Mouse (Mus musculus) subcutaneous adipose tissue, adult 2 months (tissue): ENCODE data around the gene Itga2b. TPM values are rescaled to one million over a fixed set of nuclear protein-coding genes. Genes with fewer than 3 reads are reported as not detected.

Source experiments
- polyA plus RNA-seq: library from polyadenylated mRNA; depleted of rRNA; stranded (reverse); fragments of >200 nt; gene quantifications from 2 replicates; pipeline ENCODE4 v1.2.3, GENCODE M21; 2012; ENCODE audit warnings: low replicate concordance; rRNA removed

The Itga2b gene
- 5.7 and 10.0 TPM in 2 replicates for polyA plus RNA-seq

DNA sequence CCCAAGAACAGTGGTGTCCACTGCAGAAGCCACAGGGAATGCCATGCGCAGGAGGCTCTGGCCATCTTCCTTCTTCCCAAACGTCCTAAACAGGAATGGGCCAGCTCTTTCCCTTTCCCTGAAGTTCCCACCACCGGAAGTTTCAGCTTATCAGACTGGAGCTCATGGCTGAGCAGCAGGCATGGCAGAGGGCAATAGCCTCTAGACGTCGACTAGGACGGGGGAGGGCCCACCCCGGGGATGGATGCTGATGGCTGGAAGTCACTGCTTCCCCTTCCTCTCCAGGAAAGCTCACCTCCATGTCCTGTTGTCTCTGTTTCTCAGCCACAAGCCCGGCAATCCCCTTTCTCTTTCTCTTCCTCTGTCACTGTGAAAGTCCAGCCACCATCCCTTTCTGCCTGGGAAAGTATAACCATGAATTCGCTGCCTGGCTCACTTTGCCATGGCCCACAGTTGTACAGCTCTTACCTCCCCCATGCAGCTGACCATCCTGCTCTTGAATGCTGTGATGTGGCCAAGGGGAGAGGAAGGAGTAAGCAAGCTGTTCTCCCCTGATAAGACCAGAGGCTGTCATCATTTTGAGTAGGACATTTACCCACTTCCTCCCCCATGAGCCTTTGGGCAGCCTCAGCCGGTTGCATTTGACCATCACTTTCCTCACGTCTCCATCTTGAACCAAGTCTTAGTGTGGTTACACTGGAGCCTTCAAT is at the start of gene Itga2b:
Itga2b (minus strand) TSS at position 475 of the 710 bp plus-strand sequence.

DNA sequence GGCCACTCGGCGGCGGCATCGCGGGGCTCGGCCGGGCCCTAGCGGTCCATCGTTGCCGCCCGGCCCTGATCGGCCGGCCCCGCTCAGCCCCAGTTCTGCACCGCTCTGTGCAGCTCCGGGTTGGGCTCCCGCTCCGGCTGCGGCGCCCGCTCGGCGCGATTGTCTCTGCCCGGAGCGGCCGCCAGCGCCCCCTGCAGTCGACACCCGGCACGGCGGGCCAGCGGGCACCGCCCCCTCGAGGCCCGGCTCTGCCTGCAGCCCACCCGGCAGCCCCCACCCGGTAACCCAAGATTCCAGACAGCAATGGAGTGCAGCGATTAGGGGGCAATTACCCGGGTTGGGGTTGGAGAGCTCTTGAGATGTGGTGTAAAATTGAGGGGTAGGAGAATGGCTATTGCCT is 22.4 kb downstream of the Itga2b start, which contains the start of gene Fam171a2:
Fam171a2 (minus strand) TSS at position 186 of the 400 bp plus-strand sequence.

DNA sequence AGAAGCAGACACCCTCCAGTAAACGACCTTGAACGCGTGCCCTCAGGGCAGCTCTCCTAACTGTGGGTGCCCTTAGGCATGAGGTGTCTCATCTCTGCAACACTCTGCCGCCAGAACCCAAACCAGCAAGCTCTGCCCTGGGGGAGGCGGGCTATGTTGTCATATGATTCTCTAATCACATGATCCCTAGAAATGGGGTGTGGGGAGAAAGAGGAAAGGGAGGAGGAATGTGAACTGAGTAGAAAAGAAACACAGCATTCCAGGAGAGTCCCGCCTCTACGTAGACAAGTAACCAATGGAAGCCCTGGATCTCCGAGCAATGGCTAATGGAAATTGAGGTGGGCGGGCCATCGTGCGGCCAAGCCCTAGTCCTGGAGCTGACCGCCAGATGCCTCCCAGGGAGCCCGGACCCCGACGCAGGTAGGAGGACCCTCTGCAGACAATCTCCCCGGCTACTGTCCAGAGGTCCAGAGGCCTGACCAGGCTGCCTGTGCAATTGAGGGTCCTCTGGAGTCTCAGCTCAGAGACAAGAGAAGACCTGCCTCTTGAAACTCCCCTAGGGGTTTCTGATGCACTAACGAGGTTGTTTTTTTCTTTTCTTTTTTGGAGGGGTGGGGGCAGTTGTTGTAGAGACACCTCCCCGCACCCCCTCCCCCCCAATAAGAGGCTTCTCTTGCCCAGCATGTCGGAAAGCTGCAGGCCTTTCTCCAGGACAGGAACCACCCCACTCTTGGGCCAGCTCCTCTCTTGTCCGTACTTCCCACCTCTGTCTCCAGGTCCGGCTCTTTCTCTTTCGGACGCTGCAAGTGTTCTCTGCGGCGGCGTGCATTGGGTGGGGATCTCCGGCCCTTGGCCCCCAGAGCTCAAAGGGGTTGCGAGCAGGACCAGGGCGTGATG is 39.6 kb downstream of the Itga2b start, which contains the start of gene Grn:
Grn (plus strand) TSS at position 195 of the 897 bp plus-strand sequence.

DNA sequence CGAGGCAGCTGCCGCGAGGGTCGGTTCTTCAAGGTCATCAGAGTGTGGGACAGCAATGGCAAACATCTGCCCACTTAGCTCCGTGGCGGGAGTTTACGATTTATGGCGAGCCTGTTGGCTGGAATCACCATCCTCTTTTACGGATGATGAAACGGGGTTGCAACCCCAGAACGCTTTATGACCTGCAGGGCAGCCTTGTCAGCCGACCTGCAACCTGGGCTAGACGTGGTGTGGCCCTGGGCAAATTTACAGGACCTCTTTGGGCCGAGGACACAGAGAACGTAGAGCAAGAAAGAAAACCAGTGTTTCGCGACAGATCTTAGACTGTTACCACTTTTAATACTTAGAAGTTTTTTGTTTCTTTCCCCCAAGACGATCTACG is 62.1 kb downstream of the Itga2b start, which contains the start of gene Slc25a39:
Slc25a39 (minus strand) TSS at position 113 of the 382 bp plus-strand sequence.

Other genes starting within 250 kb of the Itga2b start
- 96.1 and 120 TPM in 2 replicates for gene Hdac5, start 240.0 kb downstream of the Itga2b start, polyA plus RNA-seq
- 0.63 and 4.8 TPM in 2 replicates for gene BC030867, start 221.2 kb downstream of the Itga2b start, polyA plus RNA-seq
- 0.36 and 0.50 TPM in 2 replicates for gene Asb16, start 201.4 kb downstream of the Itga2b start, polyA plus RNA-seq
- 64.4 and 68.1 TPM in 2 replicates for gene Tmub2, start 185.2 kb downstream of the Itga2b start, polyA plus RNA-seq
- gene Atxn7l3, start 173.5 kb downstream of the Itga2b start, polyA plus RNA-seq, result 30.8 and 53.3 TPM in 2 replicates
- 21.4 and 45.7 TPM in 2 replicates for gene Ubtf, start 150.4 kb downstream of the Itga2b start, polyA plus RNA-seq
- gene Slc4a1, start 103.9 kb downstream of the Itga2b start, polyA plus RNA-seq, result 0.08 and 0.10 TPM in 2 replicates
- 0.83 and 3.7 TPM in 2 replicates for gene Rundc3a, start 76.7 kb downstream of the Itga2b start, polyA plus RNA-seq
- 493 and 498 TPM in 2 replicates for gene Slc25a39, start 62.2 kb downstream of the Itga2b start, polyA plus RNA-seq
- 332 and 384 TPM in 2 replicates for gene Grn, start 39.8 kb downstream of the Itga2b start, polyA plus RNA-seq
- 10.4 and 71.8 TPM in 2 replicates for gene Fam171a2, start 22.4 kb downstream of the Itga2b start, polyA plus RNA-seq
- 12.9 and 19.4 TPM in 2 replicates for gene Gpatch8, start 86.3 kb upstream of the Itga2b start, polyA plus RNA-seq
- gene Gm11627, start 109.3 kb upstream of the Itga2b start, polyA plus RNA-seq, result 3.0 and 6.1 TPM in 2 replicates
- 14.0 and 112 TPM in 2 replicates for gene Fzd2, start 134.3 kb upstream of the Itga2b start, polyA plus RNA-seq
- not detected in 2 replicates for gene Meioc, start 193.6 kb upstream of the Itga2b start, polyA plus RNA-seq
- 9.4 and 9.5 TPM in 2 replicates for gene Ccdc43, start 227.7 kb upstream of the Itga2b start, polyA plus RNA-seq